Mouse (Mus musculus): ENCODE data around the gene Rdh5.

- TF ChIP-seq POLR2A (IDR thresholded peaks at IDR 0.05; ENCODE audit: borderline replicate concordance, low read depth, low read length) = no peak
- no peak for TF ChIP-seq CTCF (IDR thresholded peaks at IDR 0.05; ENCODE audit: low read depth, low read length)
Observed at GRCm38 (mm10) chr10:128897501-128897900, 25.2 kb downstream of the Rdh5 start.
